Mouse (Mus musculus) heart, embryonic 14.5 days (tissue): ENCODE measurements around the gene Tspan33. TPM values are rescaled to one million over a fixed set of nuclear protein-coding genes. Genes with fewer than 3 reads are reported as not detected.

Source experiments
- ATAC-seq: fragments of 200-750 bp; cut with Nextera tagmentation; 2 replicates; pipeline ENCODE4 v1.8.0; 2017; ENCODE audit warnings: low read depth, moderate TSS enrichment; ENCODE audit not compliant: insufficient number of reproducible peaks, insufficient read depth, low FRiP score
- H3K27ac ChIP-seq, 2 experiments: fragments of 200-500 bp in 1 of 2; fragments of 300-500 bp in 1 of 2; sonication (generic) in 1 of 2; replicated peaks in 1 of 2; 2 replicates each; pipeline ENCODE4 v1.5.1; 2012 to 2014; ENCODE audit warnings: low read depth in 2 of 2, low read length in 2 of 2, control low read depth in 1 of 2, mild to moderate bottlenecking in 1 of 2, mixed read lengths in 1 of 2; ENCODE audit not compliant: control insufficient read depth in 1 of 2, insufficient read depth in 1 of 2
- H3K27me3 ChIP-seq: fragments of 300-500 bp; sonication (generic); 2 replicates; pipeline ENCODE4 v1.6.1; 2014; ENCODE audit warnings: mild to moderate bottlenecking, low read length, control low read depth; ENCODE audit not compliant: control insufficient read depth, insufficient read depth
- H3K36me3 ChIP-seq: fragments of 300-500 bp; sonication (generic); 2 replicates; pipeline ENCODE4 v1.6.1; 2014; ENCODE audit warnings: mild to moderate bottlenecking, control low read depth, low read length, mixed read lengths; ENCODE audit not compliant: control insufficient read depth, insufficient read depth
- H3K4me1 ChIP-seq, 2 experiments: fragments of 200-500 bp in 1 of 2; fragments of 300-500 bp in 1 of 2; sonication (generic) in 1 of 2; 2 replicates each; pipeline ENCODE4 v1.6.1; 2012 to 2014; ENCODE audit warnings: low read length in 2 of 2, control low read depth in 1 of 2, mixed read lengths in 1 of 2; ENCODE audit not compliant: control insufficient read depth in 2 of 2, insufficient read depth in 2 of 2
- H3K4me2 ChIP-seq: fragments of 300-500 bp; sonication (generic); 2 replicates; pipeline ENCODE4 v1.6.1; 2014; ENCODE audit warnings: mild to moderate bottlenecking, low read length
- H3K4me3 ChIP-seq, 2 experiments: fragments of 200-500 bp in 1 of 2; fragments of 300-500 bp in 1 of 2; sonication (generic) in 1 of 2; 2 replicates each; pipeline ENCODE4 v1.5.1; 2012 to 2014; ENCODE audit warnings: low read length in 2 of 2, mild to moderate bottlenecking in 2 of 2, control low read depth in 1 of 2, low read depth in 1 of 2, moderate library complexity in 1 of 2; ENCODE audit not compliant: control insufficient read depth in 1 of 2, insufficient read depth in 1 of 2
- H3K9ac ChIP-seq: fragments of 300-500 bp; sonication (generic); 2 replicates; pipeline ENCODE4 v1.6.1; 2014; ENCODE audit warnings: mild to moderate bottlenecking, low read length
- H3K9me3 ChIP-seq: fragments of 300-500 bp; sonication (generic); 2 replicates; pipeline ENCODE4 v1.6.1; 2016; ENCODE audit warnings: low read length, control low read depth; ENCODE audit not compliant: control insufficient read depth
- whole genome bisulfite sequencing: fragments of 180-500 bp; shearing (Covaris S2); extraction: QIAGEN DNeasy Blood & Tissue Kit; methylation state at CpG from one replicate; pipeline ENCODE4 v1.1.7; 2014; 5-methylcytosine and 5-hydroxymethylcytosine counted together
- polyA plus RNA-seq: library from polyadenylated mRNA; unstranded; fragments of >200 nt; fragmentation: Nextera tagmentation; extraction: Ambion mirVana; gene quantifications from 2 replicates; pipeline ENCODE4 v1.2.1, GENCODE M21; 2014

Tspan33 gene
- 2.4 and 3.2 TPM in 2 replicates for polyA plus RNA-seq

DNA sequence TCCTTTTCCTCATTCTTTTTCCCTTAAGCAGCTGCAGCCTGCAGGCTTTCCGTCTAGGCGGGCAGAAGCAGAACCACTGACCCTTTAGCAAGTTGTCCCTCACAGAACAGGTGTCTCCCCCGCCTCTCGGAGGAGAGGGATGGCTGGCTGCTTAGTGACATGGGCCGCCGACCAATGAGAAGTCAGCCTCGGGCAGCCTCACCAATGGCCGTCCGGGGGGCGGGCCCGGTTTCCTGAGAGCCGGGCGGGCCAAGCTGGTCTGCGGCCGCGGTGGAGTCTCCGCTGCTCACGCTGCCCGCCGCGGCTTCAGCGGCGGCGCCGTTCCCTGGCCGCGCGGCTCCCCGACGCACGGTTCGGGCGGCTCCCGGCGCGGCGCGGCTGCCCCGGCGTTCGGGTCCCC lies at the start of gene Tspan33:
Gene Tspan33 (plus strand): TSS at position 270 of the 400 bp plus-strand sequence.
- no peak within 1 kb of the TSS; a peak in 1 of 4 replicates for H3K27ac ChIP-seq
- peak; percentile 91 for ATAC-seq
- peaks cover 2 to 10% of the 10 kb centered on the region in 2 experiments; a peak in 3 of 4 replicates for H3K4me1 ChIP-seq
- no peaks in the 10 kb centered on the region for H3K9me3 ChIP-seq
- H3K27me3 ChIP-seq, result peaks cover 21% of the 10 kb centered on the region
- H3K36me3 ChIP-seq, result no peaks in the 10 kb centered on the region
- peak within 1 kb of the TSS; percentile 100 for H3K4me2 ChIP-seq
- WGBS, result under 1% methylated on average over 41 of the region's 41 CpGs
- peak within 1 kb of the TSS; percentile 82 for H3K9ac ChIP-seq
- H3K4me3 ChIP-seq, result peak within 1 kb of the TSS; percentile 70 to 83

GRCm38 (mm10) chr6:29649494-29650169 lies 44.4 kb upstream of the Tspan33 start:
- no peak overlapping the region for H3K4me2 ChIP-seq
- no peak overlapping the region for H3K9ac ChIP-seq
- no peaks in the 10 kb centered on the region for H3K27me3 ChIP-seq
- no peaks in the 10 kb centered on the region for H3K36me3 ChIP-seq
- H3K9me3 ChIP-seq, result no peaks in the 10 kb centered on the region
- H3K27ac ChIP-seq, result no peak overlapping the region
- H3K4me3 ChIP-seq, result no peak overlapping the region
- no peaks in the 10 kb centered on the region for H3K4me1 ChIP-seq
- ATAC-seq, result no peak
- WGBS, result 29% methylated on average over 14 of the region's 14 CpGs

DNA sequence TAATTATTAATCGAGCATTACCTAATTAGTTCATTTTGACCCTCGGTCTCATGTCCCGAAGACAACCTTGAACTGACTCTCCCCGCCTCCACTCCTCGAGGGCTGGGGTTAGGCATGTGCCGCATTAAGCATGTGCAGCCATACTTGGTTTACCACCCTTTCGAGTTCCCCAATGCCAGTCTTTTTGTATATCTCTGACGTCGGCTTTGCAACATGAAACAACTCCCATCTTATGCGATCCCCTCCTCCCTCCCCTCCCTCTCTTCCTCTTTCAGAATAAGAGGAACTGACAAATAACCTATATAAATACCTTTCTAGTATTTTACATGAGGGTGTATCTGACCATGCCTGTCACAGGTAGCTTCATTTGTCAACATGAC lies 43.9 kb upstream of the Tspan33 start:
- Histone ChIP-seq H3K4me2 (no peak overlapping the region), H3K9ac (no peak overlapping the region), H3K27me3 (no peaks in the 10 kb centered on the region), H3K4me3 (no peak overlapping the region), H3K27ac (no peak overlapping the region), H3K4me1 (no peaks in the 10 kb centered on the region), H3K36me3 (no peaks in the 10 kb centered on the region), H3K9me3 (no peaks in the 10 kb centered on the region)
- WGBS, result 62% methylated on average over 10 of the region's 10 CpGs
- no peak for ATAC-seq

GRCm38 (mm10) chr6:29653271-29653670 lies 40.8 kb upstream of the Tspan33 start:
- no peak for ATAC-seq
- Histone ChIP-seq H3K4me1 (no peaks in the 10 kb centered on the region), H3K9ac (no peak overlapping the region), H3K4me3 (no peak overlapping the region), H3K27ac (no peak overlapping the region), H3K36me3 (no peaks in the 10 kb centered on the region), H3K27me3 (no peaks in the 10 kb centered on the region), H3K4me2 (no peak overlapping the region), H3K9me3 (no peaks in the 10 kb centered on the region)

- Histone ChIP-seq H3K27me3 (no peaks in the 10 kb centered on the region), H3K27ac (no peak overlapping the region), H3K4me1 (no peaks in the 10 kb centered on the region), H3K9ac (no peak overlapping the region), H3K36me3 (no peaks in the 10 kb centered on the region), H3K4me3 (no peak overlapping the region), H3K4me2 (no peak overlapping the region), H3K9me3 (no peaks in the 10 kb centered on the region)
- no peak for ATAC-seq
- WGBS, result 88% methylated on average over 3 of the region's 3 CpGs
Measured at GRCm38 (mm10) chr6:29658626-29659475, 35.2 kb upstream of the Tspan33 start.

DNA sequence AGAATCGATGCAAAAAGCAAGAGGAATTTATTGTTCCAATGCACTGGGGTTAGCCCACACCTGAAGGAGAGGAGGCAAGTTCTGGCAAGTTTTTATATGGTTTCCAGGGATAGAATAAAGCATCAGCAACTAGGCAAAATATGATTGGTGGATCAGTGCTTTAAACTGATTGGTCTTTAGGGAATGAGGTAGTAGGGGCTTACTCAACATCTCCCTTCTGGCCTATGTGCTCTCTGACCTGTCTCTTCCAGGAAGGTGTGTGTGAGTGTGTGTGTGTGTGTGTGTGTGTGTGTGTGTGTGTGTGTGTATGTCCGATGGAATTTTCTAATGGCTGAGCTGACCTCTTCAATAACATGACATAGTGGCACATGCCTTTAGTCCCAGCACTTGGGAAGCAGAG lies 34.1 kb upstream of the Tspan33 start:
- H3K9me3 ChIP-seq, result no peaks in the 10 kb centered on the region
- H3K27ac ChIP-seq, result no peak overlapping the region
- H3K4me1 ChIP-seq, result no peaks in the 10 kb centered on the region
- no peak for ATAC-seq
- H3K4me2 ChIP-seq, result no peak overlapping the region
- no peaks in the 10 kb centered on the region for H3K27me3 ChIP-seq
- H3K9ac ChIP-seq, result no peak overlapping the region
- no peak overlapping the region for H3K4me3 ChIP-seq
- WGBS, result 87% methylated on average over 2 of the region's 2 CpGs
- H3K36me3 ChIP-seq, result no peaks in the 10 kb centered on the region

DNA sequence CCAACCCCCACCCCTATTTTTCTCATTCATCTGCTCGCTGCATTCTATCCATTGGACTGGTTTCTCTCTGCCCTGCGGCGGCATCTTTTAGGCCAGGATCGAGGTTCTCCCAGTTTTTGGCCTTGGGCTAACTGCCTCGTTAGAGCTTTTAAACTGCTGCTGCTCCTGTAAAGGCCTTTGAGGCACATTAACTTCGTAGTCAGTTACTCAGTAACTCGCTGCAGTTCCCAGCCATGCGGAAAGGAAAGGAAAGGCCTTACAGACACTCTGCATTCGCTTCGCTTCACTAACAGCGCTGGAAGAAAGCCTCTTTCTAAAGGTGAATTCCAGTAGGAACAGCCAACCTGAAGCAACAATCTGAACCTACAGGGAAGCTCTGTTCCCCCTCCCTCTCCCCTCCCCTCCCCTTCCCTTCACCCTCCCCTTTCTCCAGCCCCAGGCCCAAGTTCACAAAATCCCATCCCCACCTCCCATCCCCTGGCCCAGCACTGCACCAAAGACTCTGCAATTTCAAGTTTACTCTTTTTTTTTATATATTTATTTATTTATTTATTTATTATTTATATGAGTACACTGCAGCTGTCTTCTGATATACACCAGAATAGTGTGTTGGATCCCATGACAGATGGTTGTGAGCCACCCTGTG lies 33.2 kb upstream of the Tspan33 start:
- H3K27ac ChIP-seq, result no peak overlapping the region
- no peak for ATAC-seq
- H3K4me1 ChIP-seq, result no peaks in the 10 kb centered on the region
- WGBS, result 77% methylated on average over 11 of the region's 11 CpGs
- no peaks in the 10 kb centered on the region for H3K9me3 ChIP-seq
- no peaks in the 10 kb centered on the region for H3K27me3 ChIP-seq
- H3K4me3 ChIP-seq, result no peak overlapping the region
- H3K9ac ChIP-seq, result no peak overlapping the region
- no peak overlapping the region for H3K4me2 ChIP-seq
- no peaks in the 10 kb centered on the region for H3K36me3 ChIP-seq
